Mouse (Mus musculus): ENCODE measurements at regions not wholly inside any gene's neighbourhood (a gene's known extent, or its start where the extent isn't known, plus 50 kb on each side); places are given as distances from the start of the nearest gene placed in this dataset.

- 94% methylated on average over 2 of the region's 2 CpGs for WGBS
- H3K27ac ChIP-seq (replicated peaks; ENCODE audit: low read depth, low read length): no peak overlapping the region
- no peaks in the 10 kb centered on the region for H3K36me3 ChIP-seq (ENCODE audit: control insufficient read depth, insufficient read depth, low read length)
- H3K9ac ChIP-seq (ENCODE audit: low read depth, low read length): no peak overlapping the region
- DNase-seq (ENCODE audit: low spot score): no peak
- H3K4me1 ChIP-seq (ENCODE audit: control insufficient read depth, insufficient read depth, low read length): no peaks in the 10 kb centered on the region
- no peaks in the 10 kb centered on the region for H3K27me3 ChIP-seq (replicated peaks; ENCODE audit: control insufficient read depth, insufficient read depth, low read length)
- no peaks in the 10 kb centered on the region for H3K9me3 ChIP-seq (ENCODE audit: control insufficient read depth, low read length)
- no peak overlapping the region for H3K4me3 ChIP-seq (ENCODE audit: low read depth, low read length)
- H3K4me2 ChIP-seq (ENCODE audit: low read depth, low read length): no peak overlapping the region
- ATAC-seq (ENCODE audit: low read depth): no peak
These were observed 271.8 kb downstream of the Gabrg2 start for GRCm38 (mm10) chr11:41728839-41729238.

DNA sequence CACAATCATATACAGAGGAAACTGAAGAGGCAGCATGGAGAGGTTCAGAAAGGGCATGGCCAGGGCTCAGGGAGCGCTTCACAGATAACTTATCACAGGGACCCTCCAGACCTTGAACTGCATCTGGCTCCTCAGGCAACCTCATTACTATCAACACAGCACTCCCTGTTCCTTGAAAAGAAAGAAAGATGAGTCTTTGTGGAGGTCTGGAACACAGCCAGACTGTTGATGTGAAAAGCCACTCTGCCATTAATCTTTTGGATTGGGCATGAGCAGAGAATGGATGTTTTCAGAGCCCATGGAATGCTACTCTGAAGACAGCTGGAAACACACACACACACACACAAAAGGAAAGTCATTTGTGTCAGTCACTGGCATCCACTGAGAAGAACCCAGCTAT lies 284.0 kb downstream of the Gabrg2 start:
- H3K27ac ChIP-seq (replicated peaks; ENCODE audit: low read depth, low read length): no peak overlapping the region
- DNase-seq (ENCODE audit: low spot score) (no peak), ATAC-seq (ENCODE audit: low read depth) (no peak)
- H3K27me3 ChIP-seq (replicated peaks; ENCODE audit: control insufficient read depth, insufficient read depth, low read length): no peaks in the 10 kb centered on the region
- H3K9ac ChIP-seq (ENCODE audit: low read depth, low read length): no peak overlapping the region
- H3K4me2 ChIP-seq (ENCODE audit: low read depth, low read length): no peak overlapping the region
- no peaks in the 10 kb centered on the region for H3K4me1 ChIP-seq (ENCODE audit: control insufficient read depth, insufficient read depth, low read length)
- WGBS: 83% methylated on average over 1 of the region's 1 CpGs
- no peaks in the 10 kb centered on the region for H3K9me3 ChIP-seq (ENCODE audit: control insufficient read depth, low read length)
- H3K4me3 ChIP-seq (ENCODE audit: low read depth, low read length): no peak overlapping the region
- H3K36me3 ChIP-seq (ENCODE audit: control insufficient read depth, insufficient read depth, low read length): no peaks in the 10 kb centered on the region

- WGBS: 76% methylated on average over 3 of the region's 3 CpGs
These were observed 310.0 kb downstream of the Gabrg2 start for GRCm38 (mm10) chr11:41690682-41691081.

GRCm38 (mm10) chr11:41682991-41683390 lies 317.7 kb downstream of the Gabrg2 start:
- no peaks in the 10 kb centered on the region for H3K9me3 ChIP-seq (ENCODE audit: control insufficient read depth, low read length)
- no peak overlapping the region for H3K4me3 ChIP-seq (ENCODE audit: low read depth, low read length)
- ATAC-seq (ENCODE audit: low read depth): no peak
- H3K4me2 ChIP-seq (ENCODE audit: low read depth, low read length): no peak overlapping the region
- no peaks in the 10 kb centered on the region for H3K4me1 ChIP-seq (ENCODE audit: control insufficient read depth, insufficient read depth, low read length)
- DNase-seq (ENCODE audit: low spot score): no peak
- no peaks in the 10 kb centered on the region for H3K27me3 ChIP-seq (replicated peaks; ENCODE audit: control insufficient read depth, insufficient read depth, low read length)
- H3K36me3 ChIP-seq (ENCODE audit: control insufficient read depth, insufficient read depth, low read length): no peaks in the 10 kb centered on the region
- H3K27ac ChIP-seq (replicated peaks; ENCODE audit: low read depth, low read length): no peak overlapping the region
- WGBS: 48% methylated on average over 1 of the region's 1 CpGs
- H3K9ac ChIP-seq (ENCODE audit: low read depth, low read length): no peak overlapping the region

More at GRCm38 (mm10) chr11:41690682-41691081, 310.0 kb downstream of the Gabrg2 start:
- Histone ChIP-seq H3K27me3 (replicated peaks; ENCODE audit: control insufficient read depth, insufficient read depth, low read length) (no peaks in the 10 kb centered on the region), H3K9me3 (ENCODE audit: control insufficient read depth, low read length) (no peaks in the 10 kb centered on the region), H3K9ac (ENCODE audit: low read depth, low read length) (no peak overlapping the region), H3K4me2 (ENCODE audit: low read depth, low read length) (no peak overlapping the region), H3K36me3 (ENCODE audit: control insufficient read depth, insufficient read depth, low read length) (no peaks in the 10 kb centered on the region), H3K27ac (replicated peaks; ENCODE audit: low read depth, low read length) (no peak overlapping the region), H3K4me1 (ENCODE audit: control insufficient read depth, insufficient read depth, low read length) (no peaks in the 10 kb centered on the region), H3K4me3 (ENCODE audit: low read depth, low read length) (no peak overlapping the region)
- no peak for ATAC-seq (ENCODE audit: low read depth)
- DNase-seq (ENCODE audit: low spot score): no peak

- no peak for DNase-seq (ENCODE audit: low spot score)
- H3K36me3 ChIP-seq (ENCODE audit: control insufficient read depth, insufficient read depth, low read length): no peaks in the 10 kb centered on the region
- H3K9ac ChIP-seq (ENCODE audit: low read depth, low read length): no peak overlapping the region
- 71% methylated on average over 1 of the region's 1 CpGs for WGBS
- H3K27ac ChIP-seq (replicated peaks; ENCODE audit: low read depth, low read length): no peak overlapping the region
- H3K9me3 ChIP-seq (ENCODE audit: control insufficient read depth, low read length): no peaks in the 10 kb centered on the region
- ATAC-seq (ENCODE audit: low read depth): no peak
- peaks cover 5% of the 10 kb centered on the region; the same call in 1 of the 2 replicates for H3K4me1 ChIP-seq (ENCODE audit: control insufficient read depth, insufficient read depth, low read length)
- H3K27me3 ChIP-seq (replicated peaks; ENCODE audit: control insufficient read depth, insufficient read depth, low read length): no peaks in the 10 kb centered on the region
- H3K4me3 ChIP-seq (ENCODE audit: low read depth, low read length): no peak overlapping the region
- no peak overlapping the region for H3K4me2 ChIP-seq (ENCODE audit: low read depth, low read length)
These were observed 348.1 kb downstream of the Gabrg2 start for GRCm38 (mm10) chr11:41652566-41652965.

DNA sequence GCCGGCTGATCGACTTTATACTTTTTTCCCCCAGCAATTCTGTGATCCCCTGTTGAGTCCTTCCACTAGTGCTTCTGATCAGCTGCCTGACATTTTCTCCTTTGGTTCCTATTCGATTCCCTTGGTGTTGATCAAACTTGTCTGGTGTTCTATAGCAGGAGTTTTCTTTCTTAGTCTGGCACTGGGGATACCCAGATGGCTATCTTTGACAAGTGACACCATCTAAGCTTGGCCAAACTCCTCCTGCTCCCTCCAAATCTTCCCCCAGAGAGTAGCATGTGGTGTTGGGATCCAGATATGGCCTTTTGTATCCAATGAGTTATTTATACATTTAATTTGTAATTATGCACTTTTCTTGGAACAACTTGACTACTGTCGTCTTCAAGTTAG lies 355.2 kb downstream of the Gabrg2 start:
- H3K27ac ChIP-seq (replicated peaks; ENCODE audit: low read depth, low read length): no peak overlapping the region; the same call in 1 of the 2 replicates

GRCm38 (mm10) chr11:41644725-41645501 lies 355.7 kb downstream of the Gabrg2 start:
- no peaks in the 10 kb centered on the region for H3K36me3 ChIP-seq (ENCODE audit: control insufficient read depth, insufficient read depth, low read length)
- H3K4me2 ChIP-seq (ENCODE audit: low read depth, low read length): peak overlapping the region; percentile 6; the same call in 1 of the 2 replicates
- H3K27ac ChIP-seq (replicated peaks; ENCODE audit: low read depth, low read length): peak overlapping the region; percentile 33
- ATAC-seq (ENCODE audit: low read depth) (peak; percentile 91), DNase-seq (ENCODE audit: low spot score) (peak; percentile 85)
- no peaks in the 10 kb centered on the region for H3K27me3 ChIP-seq (replicated peaks; ENCODE audit: control insufficient read depth, insufficient read depth, low read length)
- no peaks in the 10 kb centered on the region for H3K9me3 ChIP-seq (ENCODE audit: control insufficient read depth, low read length)
- 22% methylated on average over 7 of the region's 7 CpGs for WGBS
- no peak overlapping the region for H3K9ac ChIP-seq (ENCODE audit: low read depth, low read length)
- peaks cover 16% of the 10 kb centered on the region; the same call in 1 of the 2 replicates for H3K4me1 ChIP-seq (ENCODE audit: control insufficient read depth, insufficient read depth, low read length)
- no peak overlapping the region for H3K4me3 ChIP-seq (ENCODE audit: low read depth, low read length)

More for the DNA sequence above, 355.2 kb downstream of the Gabrg2 start:
- no peak for ATAC-seq (ENCODE audit: low read depth)
- no peak overlapping the region for H3K9ac ChIP-seq (ENCODE audit: low read depth, low read length)
- H3K4me2 ChIP-seq (ENCODE audit: low read depth, low read length): no peak overlapping the region
- no peaks in the 10 kb centered on the region for H3K27me3 ChIP-seq (replicated peaks; ENCODE audit: control insufficient read depth, insufficient read depth, low read length)
- H3K36me3 ChIP-seq (ENCODE audit: control insufficient read depth, insufficient read depth, low read length): no peaks in the 10 kb centered on the region
- H3K4me3 ChIP-seq (ENCODE audit: low read depth, low read length): no peak overlapping the region
- H3K9me3 ChIP-seq (ENCODE audit: control insufficient read depth, low read length): no peaks in the 10 kb centered on the region
- 19% methylated on average over 4 of the region's 4 CpGs for WGBS
- DNase-seq (ENCODE audit: low spot score): no peak
- peaks cover 16% of the 10 kb centered on the region; the same call in 1 of the 2 replicates for H3K4me1 ChIP-seq (ENCODE audit: control insufficient read depth, insufficient read depth, low read length)

DNA sequence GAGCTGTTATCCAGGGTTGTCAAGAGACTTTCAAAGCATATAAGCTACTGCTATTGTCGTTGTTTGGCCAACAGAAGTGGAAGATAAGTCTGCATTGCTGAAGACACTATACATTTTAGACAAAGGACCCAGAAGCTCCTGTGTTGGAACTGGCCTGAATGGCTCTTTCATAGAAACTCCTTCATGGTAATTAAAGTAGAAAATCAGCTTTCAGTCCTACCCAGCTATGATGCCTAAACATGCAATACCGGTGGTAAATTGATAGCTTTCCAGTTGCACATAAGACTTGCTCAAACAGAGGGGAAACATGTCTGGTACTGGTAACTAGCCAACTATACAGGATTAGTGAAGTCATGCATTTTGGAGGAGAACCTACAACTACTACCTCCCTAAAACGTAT lies 356.6 kb downstream of the Gabrg2 start:
- peak; percentile 53; the same call in 1 of the 2 replicates for ATAC-seq (ENCODE audit: low read depth)
- Histone ChIP-seq H3K4me2 (ENCODE audit: low read depth, low read length) (no peak overlapping the region), H3K9me3 (ENCODE audit: control insufficient read depth, low read length) (no peaks in the 10 kb centered on the region), H3K9ac (ENCODE audit: low read depth, low read length) (no peak overlapping the region), H3K4me3 (ENCODE audit: low read depth, low read length) (no peak overlapping the region), H3K27me3 (replicated peaks; ENCODE audit: control insufficient read depth, insufficient read depth, low read length) (no peaks in the 10 kb centered on the region), H3K36me3 (ENCODE audit: control insufficient read depth, insufficient read depth, low read length) (no peaks in the 10 kb centered on the region), H3K27ac (replicated peaks; ENCODE audit: low read depth, low read length) (no peak overlapping the region), H3K4me1 (ENCODE audit: control insufficient read depth, insufficient read depth, low read length) (peaks cover 14% of the 10 kb centered on the region; the same call in 1 of the 2 replicates)
- peak; percentile 50 for DNase-seq (ENCODE audit: low spot score)
- WGBS: 53% methylated on average over 3 of the region's 3 CpGs

GRCm38 (mm10) chr11:41599006-41599405 lies 401.7 kb downstream of the Gabrg2 start:
- H3K36me3 ChIP-seq (ENCODE audit: control insufficient read depth, insufficient read depth, low read length): no peaks in the 10 kb centered on the region
- ATAC-seq (ENCODE audit: low read depth) (no peak), DNase-seq (ENCODE audit: low spot score) (no peak)
- no peaks in the 10 kb centered on the region for H3K9me3 ChIP-seq (ENCODE audit: control insufficient read depth, low read length)
- 89% methylated on average over 1 of the region's 1 CpGs for WGBS
- H3K27me3 ChIP-seq (replicated peaks; ENCODE audit: control insufficient read depth, insufficient read depth, low read length): no peaks in the 10 kb centered on the region
- no peak overlapping the region for H3K9ac ChIP-seq (ENCODE audit: low read depth, low read length)
- no peak overlapping the region for H3K27ac ChIP-seq (replicated peaks; ENCODE audit: low read depth, low read length)
- no peaks in the 10 kb centered on the region for H3K4me1 ChIP-seq (ENCODE audit: control insufficient read depth, insufficient read depth, low read length)
- no peak overlapping the region for H3K4me2 ChIP-seq (ENCODE audit: low read depth, low read length)
- H3K4me3 ChIP-seq (ENCODE audit: low read depth, low read length): no peak overlapping the region
